Mouse (Mus musculus): ENCODE data around the gene Map3k9.

DNA sequence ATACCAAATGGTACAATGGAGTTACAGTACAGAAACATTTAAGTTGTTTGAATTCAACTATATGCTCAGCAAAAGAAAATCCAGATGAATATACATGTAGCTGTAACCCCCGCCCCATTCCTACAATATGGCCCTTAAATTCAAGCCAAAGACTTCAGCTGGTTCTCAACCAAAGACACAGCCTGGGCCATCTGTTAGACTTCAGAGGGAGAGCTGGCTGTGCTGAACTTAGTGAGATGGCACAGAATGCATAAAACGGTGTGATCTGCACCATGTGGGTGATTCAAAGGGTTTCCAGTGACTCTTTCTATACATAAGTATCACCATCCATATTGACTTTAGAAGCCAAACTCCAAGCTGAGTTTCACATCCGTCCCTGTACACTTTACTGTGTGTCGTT is 39.7 kb upstream of the Map3k9 start:
- TF ChIP-seq POLR2A (IDR thresholded peaks at IDR 0.05; ENCODE audit: extremely low read depth, insufficient read depth, low read length) = no peak
- TF ChIP-seq CTCF (IDR thresholded peaks at IDR 0.05; ENCODE audit: low read depth, low read length) = no peak
